Mouse (Mus musculus): ENCODE data around the gene Tmem150c.

The Tmem150c gene

GRCm38 (mm10) chr5:100166591-100167491, 7.2 kb upstream of the Tmem150c start:
- no peak for DNase-seq (ENCODE audit: low spot score in 2 of 2)

DNA sequence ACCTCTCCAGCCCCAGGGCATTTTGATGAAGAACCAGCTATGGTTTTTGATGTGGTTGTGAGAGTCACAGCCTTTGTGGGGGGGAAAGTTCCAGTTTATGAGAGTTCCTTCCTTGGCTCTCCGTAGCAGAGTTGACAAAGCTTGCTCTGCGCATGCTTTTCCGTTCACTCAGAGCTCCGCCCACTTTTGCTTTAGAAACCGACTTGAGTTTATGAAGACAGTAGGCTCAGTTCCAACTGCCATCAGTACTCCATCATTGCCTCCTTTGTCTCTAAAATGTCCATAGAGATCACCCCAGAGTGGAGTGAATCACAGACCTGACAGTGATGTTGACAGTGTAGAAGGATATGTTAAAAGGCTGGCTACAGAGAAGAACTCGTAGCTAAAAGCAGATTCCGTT, 3.8 kb upstream of the Tmem150c start:
- DNase-seq (ENCODE audit: low spot score in 2 of 2) = no peak

GRCm38 (mm10) chr5:100162857-100163256, 3.2 kb upstream of the Tmem150c start:
- no peak for DNase-seq (ENCODE audit: low spot score in 2 of 2)

DNA sequence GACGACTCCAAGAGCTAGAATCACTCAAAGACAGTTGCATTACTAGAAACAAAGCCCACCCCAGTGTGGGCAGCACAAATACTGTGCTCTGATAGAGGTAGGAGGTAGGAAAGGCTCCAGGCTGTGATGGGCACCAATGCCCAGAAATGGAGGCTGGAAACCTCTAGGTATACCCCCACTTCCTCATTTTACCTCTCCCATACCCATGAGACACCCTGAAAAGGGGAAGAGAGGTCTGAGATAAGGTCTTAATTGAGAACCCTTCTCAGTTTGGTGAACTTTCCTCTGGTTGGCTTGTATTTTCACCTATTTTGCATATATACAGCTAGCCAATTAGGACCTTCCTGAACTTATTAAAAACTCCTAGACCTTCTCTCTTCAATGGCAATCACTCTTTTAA, 2.4 kb upstream of the Tmem150c start:
- DNase-seq (ENCODE audit: low spot score in 2 of 2) = no peak

DNA sequence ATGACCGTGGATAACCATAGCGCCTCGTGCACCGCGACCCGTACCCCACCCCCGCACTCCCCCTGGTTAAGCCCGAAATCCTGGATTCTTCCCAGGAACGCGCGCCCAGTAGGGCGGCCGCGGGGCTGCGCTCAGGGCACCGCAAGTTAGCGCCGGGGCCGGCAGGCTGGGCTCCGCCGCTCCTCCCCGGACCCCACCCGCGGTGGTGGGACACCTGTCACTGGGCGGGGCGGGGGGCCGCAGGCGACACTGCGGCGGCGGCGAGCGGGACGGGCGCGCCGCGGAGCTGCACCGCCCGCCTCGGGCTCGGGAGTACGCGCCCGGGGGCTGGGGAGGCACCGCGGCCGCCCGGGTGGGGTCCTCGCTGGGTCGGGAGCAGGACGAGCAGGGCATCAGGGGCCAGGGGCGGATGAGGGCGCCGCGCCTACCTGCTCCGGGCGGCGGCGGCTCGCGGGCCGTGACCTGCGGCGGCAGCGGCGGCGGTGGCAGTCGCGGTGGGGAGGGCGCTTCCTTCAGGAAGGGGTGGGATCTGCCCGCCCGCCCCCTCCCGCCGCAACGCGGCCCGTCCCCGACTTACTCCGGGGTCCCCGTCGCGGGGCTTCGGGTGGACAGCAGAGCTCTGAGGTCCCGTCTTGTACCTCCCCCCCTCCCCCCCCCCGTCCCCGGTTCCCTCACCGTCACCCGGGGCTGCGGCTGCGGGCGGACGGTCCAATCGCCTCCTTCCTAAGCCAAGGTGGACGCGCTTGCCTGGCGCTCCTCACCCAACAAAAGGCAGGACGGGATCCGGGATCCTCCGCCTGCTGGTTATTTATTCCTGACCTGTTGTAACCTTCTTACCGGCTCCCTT, 594 bp downstream of the Tmem150c start:
- DNase-seq (ENCODE audit: low spot score in 2 of 2) = no peak

GRCm38 (mm10) chr5:100158301-100158700, 1.3 kb downstream of the Tmem150c start:
- no peak for DNase-seq (ENCODE audit: low spot score in 2 of 2)

GRCm38 (mm10) chr5:100155646-100156045, 4.0 kb downstream of the Tmem150c start:
- no peak for DNase-seq (ENCODE audit: low spot score in 2 of 2)

DNA sequence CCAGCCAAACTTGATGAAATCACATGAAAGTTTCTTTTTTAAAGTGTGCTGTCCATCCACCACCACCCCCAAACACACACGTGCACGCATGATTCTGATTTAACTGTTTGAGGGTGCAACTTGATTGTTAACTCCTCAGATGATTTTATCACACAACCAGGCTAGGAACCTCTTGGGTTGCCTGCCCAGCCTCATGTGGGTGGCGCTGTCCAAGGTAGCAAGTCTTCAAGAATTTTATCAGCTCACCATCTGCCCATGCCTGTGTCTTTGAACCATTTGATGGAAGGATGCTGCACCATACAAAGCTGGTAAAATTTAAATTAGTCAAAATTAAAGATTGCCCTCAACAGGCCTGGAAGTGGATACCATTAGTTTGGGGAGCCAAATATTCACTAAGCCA, 9.6 kb downstream of the Tmem150c start:
- DNase-seq (ENCODE audit: low spot score in 2 of 2) = no peak

- no peak for DNase-seq (ENCODE audit: low spot score in 2 of 2)
Observed at GRCm38 (mm10) chr5:100144836-100145235, 14.8 kb downstream of the Tmem150c start.

GRCm38 (mm10) chr5:100127283-100127682, 32.3 kb downstream of the Tmem150c start:
- DNase-seq (ENCODE audit: low spot score in 2 of 2) = no peak

- DNase-seq (ENCODE audit: low spot score in 2 of 2) = no peak
Observed at GRCm38 (mm10) chr5:100125409-100126123, 34.0 kb downstream of the Tmem150c start.

GRCm38 (mm10) chr5:100124530-100124929, 35.1 kb downstream of the Tmem150c start:
- DNase-seq (ENCODE audit: low spot score in 2 of 2) = no peak

DNA sequence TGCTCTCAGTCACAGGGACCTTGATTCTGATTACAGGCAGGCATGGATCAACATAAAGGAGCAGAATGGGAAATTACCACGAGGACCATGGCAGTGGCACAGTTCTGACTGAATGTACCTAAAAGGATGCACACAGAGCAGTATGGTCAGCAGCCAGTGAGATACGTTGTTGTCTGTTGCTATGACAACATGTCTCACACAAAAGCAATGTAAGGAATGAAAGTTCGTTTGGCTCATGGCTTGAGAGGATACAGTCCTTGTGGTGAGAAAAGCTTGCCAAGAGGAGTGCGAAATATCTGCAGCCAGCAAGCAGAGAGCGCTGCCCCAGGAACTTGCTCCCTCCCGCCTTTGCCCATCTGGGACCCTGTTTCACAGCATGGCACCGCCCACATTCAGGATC, 36.3 kb downstream of the Tmem150c start:
- DNase-seq (ENCODE audit: low spot score in 2 of 2) = no peak

DNA sequence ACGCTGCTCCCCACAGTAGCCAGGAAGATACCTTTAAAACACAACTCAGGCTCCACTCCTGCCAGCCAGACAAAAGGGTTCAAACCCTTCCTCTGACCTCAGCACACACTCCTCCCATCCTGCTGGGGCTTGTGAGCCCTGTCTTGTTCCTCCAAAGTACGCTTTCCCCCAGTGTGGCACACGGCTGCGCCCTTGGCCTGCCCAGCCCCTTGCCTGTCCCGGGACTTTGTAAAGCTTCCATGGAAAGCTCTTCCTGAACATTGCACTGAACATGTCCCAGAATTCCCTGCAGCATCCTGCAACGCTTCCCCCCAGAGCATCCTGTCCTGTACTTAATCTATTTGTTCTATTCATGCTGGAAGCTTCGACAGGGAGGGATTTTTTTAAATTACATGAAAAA, 38.4 kb downstream of the Tmem150c start:
- no peak for DNase-seq (ENCODE audit: low spot score in 2 of 2)

DNA sequence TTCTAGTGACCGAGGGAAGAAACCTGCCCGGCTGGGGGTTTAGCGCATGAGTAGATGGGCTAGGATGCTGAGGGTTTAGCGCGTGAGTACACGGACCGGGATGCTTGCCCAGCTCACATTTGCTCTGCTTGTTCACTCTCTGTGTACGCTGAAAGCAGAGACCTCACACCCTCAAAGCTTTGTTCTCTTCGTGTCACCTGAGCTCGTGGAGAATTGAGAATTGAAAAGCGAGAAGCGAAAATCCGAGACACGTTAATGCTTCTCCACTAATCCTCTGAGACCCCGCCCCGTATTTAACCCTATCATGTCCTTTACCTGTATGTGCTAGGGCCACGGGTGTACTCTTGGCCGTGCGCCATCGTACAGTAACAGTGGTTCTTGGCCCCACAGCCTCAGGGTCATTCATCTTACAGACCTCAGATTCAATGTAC, 38.9 kb downstream of the Tmem150c start:
- DNase-seq (ENCODE audit: low spot score in 2 of 2) = no peak

DNA sequence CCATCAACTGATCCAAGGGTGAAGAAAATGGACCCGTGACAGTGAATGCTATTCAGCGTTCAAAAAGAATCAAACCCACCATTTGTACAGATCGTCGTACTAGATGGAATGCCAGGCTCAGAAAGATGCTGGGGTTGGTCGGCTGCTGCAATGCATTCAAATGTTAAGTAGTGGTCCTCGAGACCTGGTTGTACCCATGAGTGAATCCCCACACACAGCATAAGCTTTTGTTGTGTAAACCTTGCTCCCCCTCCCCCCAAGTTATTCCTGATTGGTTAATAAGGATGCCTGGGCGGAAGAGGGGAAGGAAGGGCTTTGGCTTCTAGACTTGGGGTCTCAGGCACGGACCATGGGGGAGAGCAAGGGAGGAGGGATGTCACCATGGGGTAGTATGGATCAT, 40.3 kb downstream of the Tmem150c start:
- DNase-seq (ENCODE audit: low spot score in 2 of 2) = no peak

DNA sequence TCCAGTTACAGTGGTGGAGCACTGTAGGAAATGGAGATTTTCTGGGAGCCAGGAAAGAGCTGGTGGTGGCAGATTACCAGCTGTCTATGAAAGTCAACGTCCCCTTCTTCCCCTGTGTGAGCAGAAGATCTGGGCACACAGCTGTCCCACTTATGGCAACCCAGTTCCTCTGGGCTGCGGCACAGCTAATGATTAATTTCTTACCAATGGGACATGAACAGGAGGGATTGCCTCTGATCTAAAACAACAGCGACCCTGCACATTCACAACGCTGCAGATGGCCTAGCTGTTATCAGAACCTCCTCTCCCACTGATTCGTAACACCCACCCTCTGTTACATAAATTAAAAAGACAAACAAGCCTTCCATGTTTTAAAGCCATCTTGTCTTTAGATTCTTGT, 46.2 kb downstream of the Tmem150c start:
- no peak for DNase-seq (ENCODE audit: low spot score in 2 of 2)

DNA sequence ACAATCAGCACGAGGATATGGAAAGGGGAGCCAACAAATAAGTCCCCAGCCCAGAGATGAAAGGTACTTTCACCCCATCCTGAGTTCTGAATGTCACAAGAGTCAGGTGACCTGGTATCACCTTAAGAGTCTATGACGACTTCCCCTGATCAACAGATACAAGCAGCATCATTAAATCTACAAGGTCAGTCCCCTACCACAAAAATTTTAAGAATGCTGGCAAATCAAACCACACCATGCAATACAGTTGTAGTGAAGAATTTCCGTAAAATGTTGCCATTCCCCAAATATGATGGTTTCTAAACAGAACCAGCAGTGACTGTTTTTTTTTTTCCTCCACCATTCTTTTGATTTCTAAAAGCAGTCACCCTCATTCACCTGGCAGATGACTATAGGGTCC, 49.0 kb downstream of the Tmem150c start:
- no peak for DNase-seq (ENCODE audit: low spot score in 2 of 2)

GRCm38 (mm10) chr5:100109543-100110282, 49.9 kb downstream of the Tmem150c start:
- DNase-seq (ENCODE audit: low spot score in 2 of 2) = no peak

DNA sequence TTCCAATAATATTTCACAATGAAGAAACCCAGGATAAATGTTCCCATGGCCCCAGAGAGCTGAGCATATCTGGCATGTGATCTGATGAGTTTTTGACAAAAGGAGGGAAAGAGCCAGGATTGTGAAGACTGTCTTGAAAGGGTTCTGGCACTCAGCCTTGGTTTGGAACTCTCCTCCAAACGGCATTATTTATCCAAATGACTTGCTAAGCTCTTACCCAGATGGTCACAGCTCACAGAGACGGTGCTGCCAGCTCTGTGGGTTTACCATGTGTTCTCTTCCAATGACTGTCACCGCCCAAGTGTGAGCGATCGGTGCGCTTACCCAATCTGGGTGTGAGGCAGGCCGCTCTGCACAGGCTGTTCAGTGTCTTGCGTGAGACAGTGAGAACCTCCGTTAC, 50.7 kb downstream of the Tmem150c start:
- DNase-seq (ENCODE audit: low spot score in 2 of 2) = no peak

GRCm38 (mm10) chr5:100102395-100102794, 57.2 kb downstream of the Tmem150c start:
- no peak for DNase-seq (ENCODE audit: low spot score in 2 of 2)
